Mouse (Mus musculus) megakaryocyte, embryonic 14.5 days (primary cell): Measurements from ENCODE around the gene Amot. TPM values are rescaled to one million over a fixed set of nuclear protein-coding genes. Genes with fewer than 3 reads are reported as not detected.

ENCODE experiments used
- H3K27me3 ChIP-seq: replicated peaks from 2 replicates; pipeline ENCODE3; 2012; ENCODE audit warnings: inconsistent platforms
- H3K36me3 ChIP-seq: replicated peaks from 2 replicates; pipeline ENCODE3; 2012; ENCODE audit warnings: low read length, inconsistent platforms, mixed read lengths
- H3K4me1 ChIP-seq: 2 replicates; pipeline ENCODE4 v1.6.1; 2012; ENCODE audit warnings: inconsistent platforms
- H3K4me3 ChIP-seq: replicated peaks from 2 replicates; pipeline ENCODE3; 2012; ENCODE audit warnings: moderate library complexity, mild to moderate bottlenecking, inconsistent platforms
- H3K9me3 ChIP-seq: 2 replicates; pipeline ENCODE4 v1.6.1; 2012; ENCODE audit warnings: inconsistent platforms
- FLI1 ChIP-seq: IDR thresholded peaks from 2 replicates; pipeline ENCODE4 v1.6.1; 2012; ENCODE audit warnings: low read length, inconsistent platforms, mixed read lengths
- GATA1 ChIP-seq: IDR thresholded peaks from 3 replicates; pipeline ENCODE4 v1.6.1; 2012; ENCODE audit warnings: mixed read lengths, low read length, inconsistent platforms, borderline replicate concordance
- polyA plus RNA-seq: library from polyadenylated mRNA; stranded (reverse); fragments of >175 nt; gene quantifications from 2 replicates; pipeline ENCODE4 v1.2.3, GENCODE M21; 2012; ENCODE audit warnings: low replicate concordance; ENCODE audit not compliant: insufficient read depth

The Amot gene
- polyA plus RNA-seq, 1 experiment = 0.17 TPM

- Histone ChIP-seq H3K27me3 (peaks cover 12% of the 10 kb centered on the region), H3K4me3 (no peak overlapping the region), H3K4me1 (no peaks in the 10 kb centered on the region; the same call in 1 of the 2 replicates), H3K9me3 (no peaks in the 10 kb centered on the region), H3K36me3 (no peaks in the 10 kb centered on the region)
- TF ChIP-seq GATA1 (no peak), FLI1 (no peak)
Measured at GRCm38 (mm10) chrX:145483486-145484055, 21.4 kb downstream of the Amot start.

GRCm38 (mm10) chrX:145482383-145482782, 22.6 kb downstream of the Amot start:
- Histone ChIP-seq H3K27me3 (peaks cover 17% of the 10 kb centered on the region), H3K4me3 (no peak overlapping the region), H3K4me1 (no peaks in the 10 kb centered on the region; the same call in 1 of the 2 replicates), H3K36me3 (no peaks in the 10 kb centered on the region), H3K9me3 (no peaks in the 10 kb centered on the region)
- TF ChIP-seq FLI1 = no peak

GRCm38 (mm10) chrX:145479942-145480341, 25.0 kb downstream of the Amot start:
- no peaks in the 10 kb centered on the region; the same call in 1 of the 2 replicates for H3K4me1 ChIP-seq
- no peaks in the 10 kb centered on the region for H3K9me3 ChIP-seq
- no peak overlapping the region for H3K4me3 ChIP-seq
- no peak for TF ChIP-seq GATA1
- TF ChIP-seq FLI1 = no peak
- H3K36me3 ChIP-seq = no peaks in the 10 kb centered on the region
- peaks cover 11% of the 10 kb centered on the region for H3K27me3 ChIP-seq

GRCm38 (mm10) chrX:145477725-145478194, 27.2 kb downstream of the Amot start:
- no peaks in the 10 kb centered on the region; the same call in 1 of the 2 replicates for H3K4me1 ChIP-seq
- peaks cover 11% of the 10 kb centered on the region for H3K27me3 ChIP-seq
- TF ChIP-seq FLI1 = no peak
- TF ChIP-seq GATA1 = no peak
- H3K9me3 ChIP-seq = no peaks in the 10 kb centered on the region
- H3K4me3 ChIP-seq = no peak overlapping the region
- H3K36me3 ChIP-seq = no peaks in the 10 kb centered on the region

DNA sequence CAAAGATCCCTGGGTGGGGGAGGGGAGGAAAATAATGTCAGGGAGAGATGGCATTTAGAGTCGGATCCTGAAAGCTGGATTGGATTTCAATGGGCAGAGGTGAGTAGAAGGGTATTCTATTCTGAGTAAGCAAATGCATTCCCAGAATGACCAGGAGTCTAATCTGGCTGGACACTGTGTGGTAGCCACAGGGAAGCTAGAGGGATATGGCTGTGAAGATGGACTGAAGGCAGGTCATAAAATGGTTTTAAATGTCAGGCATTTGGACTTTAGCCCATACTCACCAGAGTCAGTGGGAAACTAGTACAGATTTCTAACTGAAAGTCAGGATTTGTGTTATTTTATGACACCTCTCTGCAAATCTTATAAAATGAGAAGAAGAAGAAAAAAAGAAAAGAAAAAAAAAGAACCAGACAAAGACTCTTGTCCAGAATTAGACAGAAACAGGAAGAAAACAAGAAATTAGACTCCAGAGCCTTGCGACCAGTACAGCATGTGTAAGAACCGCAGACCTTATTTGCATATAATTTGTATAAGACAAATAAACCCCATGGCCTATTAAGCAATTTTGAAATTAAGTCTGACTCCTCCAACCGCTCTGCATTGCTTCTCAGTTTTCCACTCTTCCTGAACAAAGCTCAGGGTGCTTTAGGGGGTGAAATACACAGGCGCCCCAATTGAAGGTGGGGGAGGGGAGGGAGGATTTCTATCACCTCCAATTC, 27.8 kb downstream of the Amot start:
- H3K27me3 ChIP-seq = peaks cover 11% of the 10 kb centered on the region
- H3K36me3 ChIP-seq = no peaks in the 10 kb centered on the region
- no peak overlapping the region for H3K4me3 ChIP-seq
- H3K9me3 ChIP-seq = no peaks in the 10 kb centered on the region
- TF ChIP-seq GATA1 (no peak), FLI1 (no peak)
- no peaks in the 10 kb centered on the region for H3K4me1 ChIP-seq

DNA sequence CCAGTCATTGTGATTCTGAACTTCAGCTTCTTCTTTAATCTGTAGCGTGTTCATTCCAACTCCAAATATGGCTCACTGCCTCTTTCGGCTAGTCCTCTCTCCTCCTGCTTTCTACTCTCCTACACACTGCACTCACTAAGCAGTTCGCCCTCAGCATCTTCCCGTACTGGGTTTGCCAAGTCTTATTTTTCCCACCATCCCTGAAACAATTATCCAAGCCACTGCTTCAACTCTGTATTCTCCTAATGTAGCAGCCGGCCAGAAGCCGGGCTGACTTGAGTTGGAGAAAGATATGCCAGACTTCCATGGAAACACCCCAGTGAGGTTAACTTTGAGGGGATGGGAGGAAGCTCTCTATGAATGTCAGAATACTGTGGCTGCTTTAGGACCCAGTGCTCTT, 36.7 kb downstream of the Amot start:
- Histone ChIP-seq H3K4me3 (no peak overlapping the region), H3K9me3 (no peaks in the 10 kb centered on the region), H3K4me1 (no peaks in the 10 kb centered on the region), H3K36me3 (no peaks in the 10 kb centered on the region), H3K27me3 (peaks cover 4% of the 10 kb centered on the region)
- TF ChIP-seq FLI1 (no peak), GATA1 (no peak)

GRCm38 (mm10) chrX:145463524-145463923, 41.5 kb downstream of the Amot start:
- no peaks in the 10 kb centered on the region for H3K9me3 ChIP-seq
- TF ChIP-seq GATA1 = no peak
- TF ChIP-seq FLI1 = no peak
- no peaks in the 10 kb centered on the region for H3K4me1 ChIP-seq
- H3K36me3 ChIP-seq = no peaks in the 10 kb centered on the region
- H3K4me3 ChIP-seq = no peak overlapping the region
- peaks cover 6% of the 10 kb centered on the region for H3K27me3 ChIP-seq

- Histone ChIP-seq H3K9me3 (no peaks in the 10 kb centered on the region), H3K4me3 (no peak overlapping the region), H3K27me3 (peaks cover 6% of the 10 kb centered on the region), H3K4me1 (no peaks in the 10 kb centered on the region), H3K36me3 (no peaks in the 10 kb centered on the region)
- TF ChIP-seq GATA1 (no peak), FLI1 (no peak)
Measured at GRCm38 (mm10) chrX:145461339-145461738, 43.6 kb downstream of the Amot start.

DNA sequence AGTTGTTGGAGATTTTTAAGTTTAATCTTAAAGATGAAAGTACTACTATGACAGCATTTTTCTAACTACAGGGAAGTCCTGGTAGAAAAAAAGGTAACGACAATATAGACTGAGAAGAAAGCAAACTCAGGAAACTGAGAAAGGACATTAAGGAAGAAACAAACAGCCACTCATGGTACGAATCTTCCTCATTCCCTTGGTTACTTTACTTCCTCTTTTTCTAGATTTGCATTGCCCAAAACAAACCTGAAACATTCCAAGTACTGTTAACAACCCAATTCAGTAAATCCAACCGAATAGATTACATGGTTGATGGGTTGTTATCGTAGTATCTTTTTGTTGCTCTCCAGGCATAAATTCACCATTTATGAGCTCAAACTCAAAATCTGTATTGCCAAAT, 48.7 kb downstream of the Amot start:
- Histone ChIP-seq H3K4me3 (no peak overlapping the region), H3K9me3 (no peaks in the 10 kb centered on the region), H3K27me3 (peaks cover 2% of the 10 kb centered on the region), H3K4me1 (no peaks in the 10 kb centered on the region), H3K36me3 (no peaks in the 10 kb centered on the region)
- TF ChIP-seq FLI1 (no peak), GATA1 (no peak)

DNA sequence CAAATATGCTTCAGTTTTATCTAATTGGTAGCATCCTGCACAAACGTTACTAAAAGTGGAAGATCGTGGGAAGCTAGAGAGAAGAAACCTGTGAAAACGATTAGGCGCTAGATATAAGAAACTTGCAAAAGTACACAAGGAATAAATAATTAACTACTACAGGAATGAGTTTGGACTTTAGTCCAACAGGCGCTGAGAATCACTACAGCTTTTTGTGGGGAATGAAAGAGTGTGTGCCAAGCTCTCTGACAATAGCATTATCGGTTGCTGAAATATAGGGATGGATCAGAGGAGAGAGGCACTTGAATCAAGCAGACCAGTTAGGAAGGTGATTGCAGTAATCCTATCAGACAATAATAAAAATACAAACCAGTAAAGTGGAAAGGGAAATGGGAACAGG, 49.4 kb downstream of the Amot start:
- no peaks in the 10 kb centered on the region for H3K9me3 ChIP-seq
- no peak for TF ChIP-seq GATA1
- no peak for TF ChIP-seq FLI1
- no peaks in the 10 kb centered on the region for H3K36me3 ChIP-seq
- H3K4me3 ChIP-seq = no peak overlapping the region
- H3K27me3 ChIP-seq = peaks cover 7% of the 10 kb centered on the region
- H3K4me1 ChIP-seq = no peaks in the 10 kb centered on the region
